Mouse (Mus musculus) liver, embryonic 14.5 days (tissue): ENCODE results near the gene Fry. TPM values are rescaled to one million over a fixed set of nuclear protein-coding genes. Genes with fewer than 3 reads are reported as not detected.

Experiments
- ATAC-seq: fragments of 200-750 bp; cut with Nextera tagmentation; 2 replicates; pipeline ENCODE4 v1.8.0; 2017; ENCODE audit warnings: moderate number of reproducible peaks, mild to moderate bottlenecking, moderate library complexity; ENCODE audit not compliant: insufficient read depth
- DNase-seq, 3 experiments: peaks; one replicate each; pipeline ENCODE4 v3.0.0-alpha.2; 2012 to 2013; ENCODE audit warnings: low read depth in 3 of 3, low spot score in 3 of 3
- H3K27ac ChIP-seq: fragments of 300-500 bp; sonication (generic); 2 replicates; pipeline ENCODE4 v1.5.1; 2014; ENCODE audit warnings: moderate library complexity, mild to moderate bottlenecking, control low read depth, inconsistent platforms
- H3K27me3 ChIP-seq: fragments of 300-500 bp; sonication (generic); 2 replicates; pipeline ENCODE4 v1.6.1; 2014; ENCODE audit warnings: mild to moderate bottlenecking, low read length, moderate library complexity; ENCODE audit not compliant: control insufficient read depth, insufficient read depth
- H3K36me3 ChIP-seq: fragments of 300-500 bp; sonication (generic); replicated peaks from 2 replicates; pipeline ENCODE4 v1.6.1; 2014; ENCODE audit warnings: low read depth; ENCODE audit not compliant: control insufficient read depth, insufficient read depth
- H3K4me1 ChIP-seq, 2 experiments: fragments of 200-500 bp in 1 of 2; fragments of 300-500 bp in 1 of 2; sonication (generic) in 1 of 2; replicated peaks; 2 replicates each; pipeline ENCODE4 v1.6.1; 2012 to 2014; ENCODE audit warnings: antibody characterized with exemption in 1 of 2, inconsistent platforms in 1 of 2, low read length in 1 of 2; ENCODE audit not compliant: control insufficient read depth in 2 of 2, insufficient read depth in 2 of 2
- H3K4me2 ChIP-seq: fragments of 300-500 bp; sonication (generic); 2 replicates; pipeline ENCODE4 v1.6.1; 2014; ENCODE audit warnings: low read depth, mild to moderate bottlenecking, control low read depth, moderate library complexity
- H3K4me3 ChIP-seq, 2 experiments: fragments of 200-500 bp in 1 of 2; fragments of 300-500 bp in 1 of 2; sonication (generic) in 1 of 2; 2 replicates each; pipeline ENCODE4 v1.5.1; 2012 to 2014; ENCODE audit warnings: low read depth in 2 of 2, low read length in 2 of 2, mild to moderate bottlenecking in 2 of 2, control low read depth in 1 of 2, inconsistent platforms in 1 of 2, moderate library complexity in 1 of 2; ENCODE audit not compliant: insufficient read depth in 1 of 2
- H3K9ac ChIP-seq: fragments of 300-500 bp; sonication (generic); replicated peaks from 2 replicates; pipeline ENCODE4 v1.6.1; 2014; ENCODE audit warnings: mild to moderate bottlenecking, control low read depth, moderate library complexity
- H3K9me3 ChIP-seq: fragments of 300-500 bp; sonication (generic); 2 replicates; pipeline ENCODE4 v1.6.1; 2016; ENCODE audit warnings: low read length, mixed read lengths; ENCODE audit not compliant: control insufficient read depth
- CTCF ChIP-seq: IDR thresholded peaks from 2 replicates; pipeline ENCODE4 v1.5.1; 2016; ENCODE audit warnings: antibody characterized with exemption, low read depth, control low read depth
- EP300 ChIP-seq: IDR thresholded peaks from 2 replicates; pipeline ENCODE4 v1.6.1; 2016; ENCODE audit warnings: antibody characterized with exemption, low read depth
- WGBS: fragments of 180-500 bp; shearing (Covaris S2); extraction: QIAGEN DNeasy Blood & Tissue Kit; methylation state at CpG from one replicate; pipeline ENCODE4 v1.1.7; 2014; ENCODE audit not compliant: insufficient replicate concordance; 5-methylcytosine and 5-hydroxymethylcytosine counted together
- polyA plus RNA-seq, 2 experiments: library from polyadenylated mRNA; depleted of rRNA in 1 of 2; stranded (reverse) in 1 of 2; unstranded in 1 of 2; fragments of >200 nt; fragmentation: Nextera tagmentation in 1 of 2; extraction: Ambion mirVana in 1 of 2; gene quantifications; 2 replicates each; pipeline versions ENCODE4 v1.2.1 to v1.2.3; 2012 to 2014

The Fry gene
- polyA plus RNA-seq, 2 experiments, result 1.4 to 1.9 TPM

GRCm38 (mm10) chr5:150389589-150390377, 271.3 kb downstream of the Fry start:
- Histone ChIP-seq H3K36me3 (no peaks in the 10 kb centered on the region), H3K4me1 (peaks cover 0 to 16% of the 10 kb centered on the region in 2 experiments), H3K27me3 (no peaks in the 10 kb centered on the region), H3K4me3 (no peak overlapping the region), H3K4me2 (peak overlapping the region; percentile 7), H3K27ac (no peak overlapping the region), H3K9ac (no peak overlapping the region), H3K9me3 (peaks cover 2% of the 10 kb centered on the region; the same call in 1 of the 2 replicates)
- TF ChIP-seq EP300, result peak; percentile 42; the same call in 1 of the 2 replicates
- TF ChIP-seq CTCF, result no peak
- peak; percentile 28 to 47 (median 30) for DNase-seq
- ATAC-seq, result peak; percentile 87
- 12% methylated on average over 10 of the region's 10 CpGs for WGBS

- peak overlapping the region; percentile 7 for H3K4me2 ChIP-seq
- TF ChIP-seq EP300 (no peak; the same call in 1 of the 2 replicates), CTCF (no peak)
- 9% methylated on average over 7 of the region's 7 CpGs for WGBS
Observed at GRCm38 (mm10) chr5:150390422-150390821, 272.0 kb downstream of the Fry start.

DNA sequence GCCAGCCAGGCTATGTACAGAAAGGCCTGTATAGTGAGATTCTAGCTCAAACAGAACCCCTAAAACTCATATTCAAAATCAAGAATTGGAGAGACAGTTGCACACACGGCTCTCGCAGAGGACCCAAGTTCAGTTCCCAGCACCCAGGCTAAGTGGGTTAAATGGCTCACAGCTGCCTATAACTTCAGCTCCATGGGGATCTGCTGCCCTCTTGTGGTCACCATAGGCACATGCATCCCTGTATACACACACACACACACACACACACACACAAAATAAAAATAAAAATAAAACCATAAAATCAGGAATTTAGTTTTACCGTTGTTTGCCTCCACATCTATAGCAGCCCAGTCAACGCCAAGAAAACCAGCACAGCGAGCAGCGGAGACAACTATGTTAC, 276.2 kb downstream of the Fry start:
- H3K4me1 ChIP-seq, result peaks cover 0 to 8% of the 10 kb centered on the region in 2 experiments
- H3K9ac ChIP-seq, result no peak overlapping the region
- H3K9me3 ChIP-seq, result peaks cover 2% of the 10 kb centered on the region; the same call in 1 of the 2 replicates
- H3K4me2 ChIP-seq, result no peak overlapping the region
- TF ChIP-seq EP300 (no peak), CTCF (peak; percentile 57)
- ATAC-seq (no peak), DNase-seq (no peak)
- H3K4me3 ChIP-seq, result no peak overlapping the region
- 89% methylated on average over 6 of the region's 6 CpGs for WGBS
- H3K27me3 ChIP-seq, result no peaks in the 10 kb centered on the region
- no peak overlapping the region for H3K27ac ChIP-seq
- H3K36me3 ChIP-seq, result no peaks in the 10 kb centered on the region

More at GRCm38 (mm10) chr5:150390422-150390821, 272.0 kb downstream of the Fry start:
- H3K4me1 ChIP-seq, result peaks cover 0 to 11% of the 10 kb centered on the region in 2 experiments
- no peak overlapping the region for H3K9ac ChIP-seq
- H3K4me3 ChIP-seq, result no peak overlapping the region
- H3K27me3 ChIP-seq, result no peaks in the 10 kb centered on the region
- no peak overlapping the region for H3K27ac ChIP-seq
- ATAC-seq (peak; percentile 66), DNase-seq (peak in 1 of 3 experiments; percentile 26)
- H3K9me3 ChIP-seq, result peaks cover 2% of the 10 kb centered on the region; the same call in 1 of the 2 replicates
- H3K36me3 ChIP-seq, result no peaks in the 10 kb centered on the region

DNA sequence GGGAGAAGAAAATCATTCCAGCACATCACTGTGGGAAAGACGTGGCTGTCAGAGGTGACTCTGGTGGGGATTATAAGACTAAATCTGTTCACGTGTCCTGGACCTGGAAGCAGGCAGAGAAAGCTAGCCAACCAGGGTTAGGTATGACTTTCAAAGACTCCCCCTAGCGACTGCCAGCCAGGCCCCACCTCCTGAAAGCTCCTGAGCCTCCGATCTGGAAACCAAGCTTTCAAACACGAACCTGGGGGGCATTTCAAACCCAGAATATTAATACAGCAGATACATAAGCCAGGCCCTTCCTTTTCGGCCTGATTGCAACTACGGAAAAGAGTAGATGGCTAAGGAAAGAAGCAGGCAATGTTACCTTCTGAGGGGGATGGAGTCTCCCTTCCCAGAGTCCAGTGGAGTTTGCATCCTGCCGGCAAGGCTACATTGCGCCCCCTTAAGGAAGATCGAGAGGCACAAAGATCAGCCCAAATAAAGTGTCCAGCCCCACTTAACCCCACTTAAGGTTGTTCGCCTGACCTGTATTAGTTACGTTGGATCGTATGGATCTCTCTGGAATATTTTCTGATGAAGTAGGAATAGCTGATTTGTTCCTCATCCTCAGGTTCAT, 284.5 kb downstream of the Fry start:
- TF ChIP-seq CTCF (peak; percentile 24; the same call in 1 of the 2 replicates), EP300 (no peak)
- H3K4me3 ChIP-seq, result no peak overlapping the region
- no peaks in the 10 kb centered on the region for H3K9me3 ChIP-seq
- no peak overlapping the region for H3K27ac ChIP-seq
- no peaks in the 10 kb centered on the region for H3K4me1 ChIP-seq
- ATAC-seq (no peak), DNase-seq (no peak)
- H3K9ac ChIP-seq, result no peak overlapping the region
- H3K27me3 ChIP-seq, result no peaks in the 10 kb centered on the region
- no peaks in the 10 kb centered on the region for H3K36me3 ChIP-seq
- H3K4me2 ChIP-seq, result no peak overlapping the region
- 47% methylated on average over 13 of the region's 13 CpGs for WGBS

DNA sequence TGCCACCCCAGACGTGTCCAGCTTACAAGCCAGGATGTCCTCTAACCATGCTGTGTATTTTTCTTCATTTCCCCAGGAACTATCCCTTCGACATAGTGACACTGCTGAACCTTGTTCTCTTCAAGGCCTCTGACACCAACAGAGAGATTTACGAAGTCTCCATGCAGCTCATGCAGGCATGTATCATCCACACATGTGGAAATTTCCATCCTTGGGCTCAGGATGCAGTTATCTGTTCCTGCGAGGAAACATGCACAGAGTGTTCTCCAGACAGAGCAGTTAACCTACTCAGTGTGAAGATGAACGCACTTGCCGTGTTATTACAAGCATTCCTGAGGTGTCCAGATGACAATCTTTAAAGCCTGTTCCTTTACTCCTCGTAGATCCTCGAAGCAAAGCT, 286.4 kb downstream of the Fry start:
- H3K27me3 ChIP-seq, result no peaks in the 10 kb centered on the region
- DNase-seq (no peak), ATAC-seq (no peak)
- H3K36me3 ChIP-seq, result no peaks in the 10 kb centered on the region
- no peak overlapping the region for H3K27ac ChIP-seq
- TF ChIP-seq CTCF (no peak), EP300 (no peak)
- H3K4me2 ChIP-seq, result no peak overlapping the region
- H3K4me1 ChIP-seq, result no peaks in the 10 kb centered on the region
- 59% methylated on average over 8 of the region's 8 CpGs for WGBS
- H3K9me3 ChIP-seq, result no peaks in the 10 kb centered on the region
- H3K9ac ChIP-seq, result no peak overlapping the region
- H3K4me3 ChIP-seq, result no peak overlapping the region
